Mouse (Mus musculus): Measurements from ENCODE around the gene Nhsl1. TPM values are rescaled to one million over a fixed set of nuclear protein-coding genes. Genes with fewer than 3 reads are reported as not detected.

The Nhsl1 gene
- polyA plus RNA-seq, 1 experiment from 2014 or later: 2.9 TPM

GRCm38 (mm10) chr10:18430973-18431372 is 112.2 kb downstream of the Nhsl1 start:
- Histone ChIP-seq H3K27ac (ENCODE audit: low read depth, low read length) (peak overlapping the region; percentile 32; the same call in 1 of the 2 replicates), H3K4me3 (ENCODE audit: low read depth, low read length) (peak overlapping the region; percentile 48), H3K4me1 (replicated peaks; ENCODE audit: control insufficient read depth, insufficient read depth, low read length) (peaks cover 7% of the 10 kb centered on the region; the same call in 1 of the 2 replicates), H3K27me3 (replicated peaks; ENCODE audit: control insufficient read depth, insufficient read depth, low read length) (no peaks in the 10 kb centered on the region), H3K9me3 (ENCODE audit: control insufficient read depth, low read length) (no peaks in the 10 kb centered on the region; the same call in 1 of the 2 replicates), H3K9ac (ENCODE audit: low read depth, low read length) (peak overlapping the region; percentile 55; the same call in 1 of the 2 replicates), H3K4me2 (peak overlapping the region; percentile 69), H3K36me3 (ENCODE audit: control insufficient read depth, insufficient read depth, low read length) (no peaks in the 10 kb centered on the region)
- 2% methylated on average over 18 of the region's 18 CpGs for WGBS
- DNase-seq (ENCODE audit: low spot score): peak; percentile 69
- peak; percentile 57; the same call in 1 of the 2 replicates for ATAC-seq (replicated peaks; ENCODE audit: low FRiP score)

GRCm38 (mm10) chr10:18431546-18431945 is 112.8 kb downstream of the Nhsl1 start:
- H3K4me3 ChIP-seq (ENCODE audit: low read depth, low read length): no peak overlapping the region
- H3K9me3 ChIP-seq (ENCODE audit: control insufficient read depth, low read length): no peaks in the 10 kb centered on the region; the same call in 1 of the 2 replicates
- peak overlapping the region; percentile 8 for H3K4me2 ChIP-seq
- H3K36me3 ChIP-seq (ENCODE audit: control insufficient read depth, insufficient read depth, low read length): no peaks in the 10 kb centered on the region
- no peaks in the 10 kb centered on the region for H3K27me3 ChIP-seq (replicated peaks; ENCODE audit: control insufficient read depth, insufficient read depth, low read length)
- no peak overlapping the region for H3K27ac ChIP-seq (ENCODE audit: low read depth, low read length)
- ATAC-seq (replicated peaks; ENCODE audit: low FRiP score) (no peak), DNase-seq (ENCODE audit: low spot score) (no peak)
- H3K9ac ChIP-seq (ENCODE audit: low read depth, low read length): no peak overlapping the region
- 79% methylated on average over 3 of the region's 3 CpGs for WGBS
- H3K4me1 ChIP-seq (replicated peaks; ENCODE audit: control insufficient read depth, insufficient read depth, low read length): peaks cover 7% of the 10 kb centered on the region; the same call in 1 of the 2 replicates

- no peaks in the 10 kb centered on the region for H3K9me3 ChIP-seq (ENCODE audit: control insufficient read depth, low read length)
- H3K27me3 ChIP-seq (replicated peaks; ENCODE audit: control insufficient read depth, insufficient read depth, low read length): no peaks in the 10 kb centered on the region
- H3K9ac ChIP-seq (ENCODE audit: low read depth, low read length): no peak overlapping the region
- H3K4me2 ChIP-seq: no peak overlapping the region
- no peaks in the 10 kb centered on the region for H3K36me3 ChIP-seq (ENCODE audit: control insufficient read depth, insufficient read depth, low read length)
- no peak overlapping the region for H3K4me3 ChIP-seq (ENCODE audit: low read depth, low read length)
- no peak for ATAC-seq (replicated peaks; ENCODE audit: low FRiP score)
- H3K27ac ChIP-seq (ENCODE audit: low read depth, low read length): no peak overlapping the region
- WGBS: 84% methylated on average over 6 of the region's 6 CpGs
- no peak for DNase-seq (ENCODE audit: low spot score)
- peaks cover 6% of the 10 kb centered on the region; the same call in 1 of the 2 replicates for H3K4me1 ChIP-seq (replicated peaks; ENCODE audit: control insufficient read depth, insufficient read depth, low read length)
Measured at GRCm38 (mm10) chr10:18435454-18435853, 116.7 kb downstream of the Nhsl1 start.

- no peak overlapping the region for H3K27ac ChIP-seq (ENCODE audit: low read depth, low read length)
- no peak for DNase-seq (ENCODE audit: low spot score)
- H3K27me3 ChIP-seq (replicated peaks; ENCODE audit: control insufficient read depth, insufficient read depth, low read length): no peaks in the 10 kb centered on the region
- H3K4me1 ChIP-seq (replicated peaks; ENCODE audit: control insufficient read depth, insufficient read depth, low read length): peaks cover under 1% of the 10 kb centered on the region; the same call in 1 of the 2 replicates
- ATAC-seq (replicated peaks; ENCODE audit: low FRiP score): no peak
- no peaks in the 10 kb centered on the region for H3K9me3 ChIP-seq (ENCODE audit: control insufficient read depth, low read length)
- no peaks in the 10 kb centered on the region for H3K36me3 ChIP-seq (ENCODE audit: control insufficient read depth, insufficient read depth, low read length)
- H3K4me2 ChIP-seq: no peak overlapping the region
- 70% methylated on average over 7 of the region's 7 CpGs for WGBS
- no peak overlapping the region for H3K4me3 ChIP-seq (ENCODE audit: low read depth, low read length)
- no peak overlapping the region for H3K9ac ChIP-seq (ENCODE audit: low read depth, low read length)
Measured at GRCm38 (mm10) chr10:18435938-18436337, 117.2 kb downstream of the Nhsl1 start.

GRCm38 (mm10) chr10:18437584-18437983 is 118.8 kb downstream of the Nhsl1 start:
- no peaks in the 10 kb centered on the region for H3K9me3 ChIP-seq (ENCODE audit: control insufficient read depth, low read length)
- WGBS: 72% methylated on average over 2 of the region's 2 CpGs
- ATAC-seq (replicated peaks; ENCODE audit: low FRiP score) (no peak), DNase-seq (ENCODE audit: low spot score) (no peak)
- H3K27ac ChIP-seq (ENCODE audit: low read depth, low read length): no peak overlapping the region
- H3K4me3 ChIP-seq (ENCODE audit: low read depth, low read length): no peak overlapping the region
- no peaks in the 10 kb centered on the region for H3K36me3 ChIP-seq (ENCODE audit: control insufficient read depth, insufficient read depth, low read length)
- H3K27me3 ChIP-seq (replicated peaks; ENCODE audit: control insufficient read depth, insufficient read depth, low read length): no peaks in the 10 kb centered on the region
- no peak overlapping the region for H3K9ac ChIP-seq (ENCODE audit: low read depth, low read length)
- no peak overlapping the region for H3K4me2 ChIP-seq
- no peaks in the 10 kb centered on the region for H3K4me1 ChIP-seq (replicated peaks; ENCODE audit: control insufficient read depth, insufficient read depth, low read length)

GRCm38 (mm10) chr10:18445603-18446358 is 127.0 kb downstream of the Nhsl1 start:
- WGBS: 57% methylated on average over 6 of the region's 6 CpGs
- Histone ChIP-seq H3K9ac (ENCODE audit: low read depth, low read length) (no peak overlapping the region), H3K27ac (ENCODE audit: low read depth, low read length) (peak overlapping the region; percentile 28; the same call in 1 of the 2 replicates), H3K4me1 (replicated peaks; ENCODE audit: control insufficient read depth, insufficient read depth, low read length) (peaks cover 11% of the 10 kb centered on the region), H3K4me2 (no peak overlapping the region), H3K27me3 (replicated peaks; ENCODE audit: control insufficient read depth, insufficient read depth, low read length) (no peaks in the 10 kb centered on the region), H3K9me3 (ENCODE audit: control insufficient read depth, low read length) (no peaks in the 10 kb centered on the region), H3K36me3 (ENCODE audit: control insufficient read depth, insufficient read depth, low read length) (no peaks in the 10 kb centered on the region), H3K4me3 (ENCODE audit: low read depth, low read length) (no peak overlapping the region)
- no peak for DNase-seq (ENCODE audit: low spot score)
- ATAC-seq (replicated peaks; ENCODE audit: low FRiP score): no peak

GRCm38 (mm10) chr10:18446359-18446820 is 127.6 kb downstream of the Nhsl1 start:
- no peak overlapping the region for H3K4me3 ChIP-seq (ENCODE audit: low read depth, low read length)
- H3K4me1 ChIP-seq (replicated peaks; ENCODE audit: control insufficient read depth, insufficient read depth, low read length): peaks cover 11% of the 10 kb centered on the region
- DNase-seq (ENCODE audit: low spot score) (no peak), ATAC-seq (replicated peaks; ENCODE audit: low FRiP score) (peak; percentile 58; the same call in 1 of the 2 replicates)
- peak overlapping the region; percentile 28; the same call in 1 of the 2 replicates for H3K27ac ChIP-seq (ENCODE audit: low read depth, low read length)
- H3K36me3 ChIP-seq (ENCODE audit: control insufficient read depth, insufficient read depth, low read length): no peaks in the 10 kb centered on the region
- 35% methylated on average over 5 of the region's 7 CpGs for WGBS
- H3K4me2 ChIP-seq: peak overlapping the region; percentile 31
- H3K9ac ChIP-seq (ENCODE audit: low read depth, low read length): no peak overlapping the region
- H3K27me3 ChIP-seq (replicated peaks; ENCODE audit: control insufficient read depth, insufficient read depth, low read length): no peaks in the 10 kb centered on the region
- H3K9me3 ChIP-seq (ENCODE audit: control insufficient read depth, low read length): no peaks in the 10 kb centered on the region

GRCm38 (mm10) chr10:18447299-18447698 is 128.5 kb downstream of the Nhsl1 start:
- peaks cover 11% of the 10 kb centered on the region for H3K4me1 ChIP-seq (replicated peaks; ENCODE audit: control insufficient read depth, insufficient read depth, low read length)
- H3K4me2 ChIP-seq: peak overlapping the region; percentile 27; the same call in 1 of the 2 replicates

More at GRCm38 (mm10) chr10:18447299-18447698, 128.5 kb downstream of the Nhsl1 start:
- WGBS: 33% methylated on average over 4 of the region's 4 CpGs
- Histone ChIP-seq H3K36me3 (ENCODE audit: control insufficient read depth, insufficient read depth, low read length) (no peaks in the 10 kb centered on the region), H3K27me3 (replicated peaks; ENCODE audit: control insufficient read depth, insufficient read depth, low read length) (no peaks in the 10 kb centered on the region), H3K9ac (ENCODE audit: low read depth, low read length) (no peak overlapping the region), H3K27ac (ENCODE audit: low read depth, low read length) (0 out of 2 replicates have a peak overlapping the region, but pooled peaks have one; percentile 41), H3K4me3 (ENCODE audit: low read depth, low read length) (no peak overlapping the region), H3K9me3 (ENCODE audit: control insufficient read depth, low read length) (no peaks in the 10 kb centered on the region)
- ATAC-seq (replicated peaks; ENCODE audit: low FRiP score) (peak; percentile 94), DNase-seq (ENCODE audit: low spot score) (no peak)

Data from liver, embryonic 11.5 days (tissue).